Mouse (Mus musculus): ENCODE data around the gene Mmel1.

- TF ChIP-seq CTCF (IDR thresholded peaks at IDR 0.05; ENCODE audit: insufficient read depth, low read depth, low read length) (no peak), POLR2A (IDR thresholded peaks at IDR 0.05; ENCODE audit: insufficient read depth, low read depth, low read length) (no peak)
Measured at GRCm38 (mm10) chr4:154886876-154887592, 17.6 kb downstream of the Mmel1 start.
